ENCODE assay signal across 13 mouse cellular contexts in genomic region chr14:20698515-20698914, GRCm38 (mm10). TPM values are rescaled to one million over a fixed set of nuclear protein-coding genes. Genes with fewer than 3 reads are reported as not detected.
DNase-seq lines count a peak whose midpoint lies in the region; ATAC-seq and TF ChIP-seq lines count a peak whose summit lies in the region.
"Had no signal": no experiment of that assay in that cellular context is flagged by ENCODE, and none has a peak within 500 bp of the region (broad histone marks: within the 10 kb centered on the region; RNA-seq: fewer than 3 reads in every experiment).

No protein-coding gene starts in this region.

- no peak for ATAC-seq in forebrain, embryonic 13.5 days
- no peak for ATAC-seq in liver, embryonic 11.5 days (replicated peaks; ENCODE audit: low FRiP score)
- ATAC-seq in liver, postnatal 0 days = no peak
- ATAC-seq in forebrain, embryonic 16.5 days = no peak
- no peak for ATAC-seq in midbrain, embryonic 16.5 days

- H3K4me2 ChIP-seq in forebrain, embryonic 13.5 days = peak overlapping the region; percentile 70
- peak overlapping the region; percentile 16; the same call in 1 of the 2 replicates for H3K4me2 ChIP-seq in liver, embryonic 11.5 days
- no peak overlapping the region for H3K4me2 ChIP-seq in liver, postnatal 0 days (ENCODE audit: low read depth, low read length)
- peak overlapping the region; percentile 81; the same call in 1 of the 2 replicates for H3K4me2 ChIP-seq in forebrain, embryonic 16.5 days (ENCODE audit: low read length)
- peak overlapping the region; percentile 57 for H3K4me2 ChIP-seq in midbrain, embryonic 16.5 days (ENCODE audit: low read length)
- H3K4me2 ChIP-seq: heart, embryonic 11.5 days had no signal

- no peaks in the 10 kb centered on the region for H3K9me3 ChIP-seq in forebrain, embryonic 13.5 days (replicated peaks)
- H3K9me3 ChIP-seq in forebrain, embryonic 10.5 days = no peaks in the 10 kb centered on the region
- no peaks in the 10 kb centered on the region for H3K9me3 ChIP-seq in liver, embryonic 11.5 days (ENCODE audit: control insufficient read depth, low read length)
- no peaks in the 10 kb centered on the region for H3K9me3 ChIP-seq in liver, postnatal 0 days (ENCODE audit: low read length)
- no peaks in the 10 kb centered on the region for H3K9me3 ChIP-seq in forebrain, embryonic 16.5 days (ENCODE audit: control insufficient read depth, low read length)
- H3K9me3 ChIP-seq in midbrain, embryonic 16.5 days (replicated peaks; ENCODE audit: control insufficient read depth, low read length, poor library complexity, severe bottlenecking) = no peaks in the 10 kb centered on the region
- H3K9me3 ChIP-seq: G1E had no signal

- H3K27ac ChIP-seq in forebrain, embryonic 13.5 days = no peak overlapping the region
- H3K27ac ChIP-seq in forebrain, embryonic 10.5 days = no peak overlapping the region
- no peak overlapping the region for H3K27ac ChIP-seq in liver, embryonic 11.5 days (ENCODE audit: low read depth, low read length)
- H3K27ac ChIP-seq in liver, postnatal 0 days (ENCODE audit: low read depth) = no peak overlapping the region
- no peak overlapping the region for H3K27ac ChIP-seq in forebrain, embryonic 16.5 days (ENCODE audit: low read length)
- H3K27ac ChIP-seq in midbrain, embryonic 16.5 days (ENCODE audit: low read length) = no peak overlapping the region

- 89% methylated on average over 2 of the region's 2 CpGs for WGBS in forebrain, embryonic 13.5 days
- WGBS in forebrain, embryonic 10.5 days = 94% methylated on average over 2 of the region's 2 CpGs
- WGBS in liver, embryonic 11.5 days = 60% methylated on average over 2 of the region's 2 CpGs
- WGBS in liver, postnatal 0 days (ENCODE audit: insufficient replicate concordance) = 51% methylated on average over 2 of the region's 2 CpGs
- 84% methylated on average over 2 of the region's 2 CpGs for WGBS in forebrain, embryonic 16.5 days
- WGBS in midbrain, embryonic 16.5 days = 93% methylated on average over 2 of the region's 2 CpGs

- H3K4me1 ChIP-seq in forebrain, embryonic 13.5 days = peaks cover 71% of the 10 kb centered on the region
- peaks cover 70% of the 10 kb centered on the region for H3K4me1 ChIP-seq in forebrain, embryonic 10.5 days
- H3K4me1 ChIP-seq in liver, embryonic 11.5 days (replicated peaks; ENCODE audit: control insufficient read depth, insufficient read depth, low read length) = peaks cover 61% of the 10 kb centered on the region
- H3K4me1 ChIP-seq in liver, postnatal 0 days (ENCODE audit: insufficient read depth) = peaks cover 39% of the 10 kb centered on the region
- peaks cover 66% of the 10 kb centered on the region for H3K4me1 ChIP-seq in forebrain, embryonic 16.5 days (replicated peaks; ENCODE audit: control insufficient read depth, insufficient read depth, low read length)
- H3K4me1 ChIP-seq in midbrain, embryonic 16.5 days (ENCODE audit: control insufficient read depth, insufficient read depth, low read length) = peaks cover 64% of the 10 kb centered on the region

- H3K27me3 ChIP-seq in forebrain, embryonic 13.5 days = no peaks in the 10 kb centered on the region
- H3K27me3 ChIP-seq in forebrain, embryonic 10.5 days (ENCODE audit: poor library complexity, severe bottlenecking) = no peaks in the 10 kb centered on the region
- H3K27me3 ChIP-seq in liver, embryonic 11.5 days (replicated peaks; ENCODE audit: control insufficient read depth, insufficient read depth, low read length) = no peaks in the 10 kb centered on the region
- no peaks in the 10 kb centered on the region for H3K27me3 ChIP-seq in liver, postnatal 0 days (ENCODE audit: insufficient read depth, low read length)
- no peaks in the 10 kb centered on the region for H3K27me3 ChIP-seq in forebrain, embryonic 16.5 days (replicated peaks; ENCODE audit: control insufficient read depth, insufficient read depth, low read length)
- no peaks in the 10 kb centered on the region for H3K27me3 ChIP-seq in midbrain, embryonic 16.5 days (ENCODE audit: control insufficient read depth, insufficient read depth, low read depth, low read length)

- TF ChIP-seq EP300 in liver, postnatal 0 days (IDR thresholded peaks at IDR 0.05; ENCODE audit: low read depth) = no peak

- H3K36me3 ChIP-seq in forebrain, embryonic 13.5 days (ENCODE audit: poor library complexity, severe bottlenecking) = peaks cover 26% of the 10 kb centered on the region
- peaks cover 38% of the 10 kb centered on the region for H3K36me3 ChIP-seq in forebrain, embryonic 10.5 days (replicated peaks)
- H3K36me3 ChIP-seq in liver, embryonic 11.5 days (ENCODE audit: control insufficient read depth, insufficient read depth, low read length) = peaks cover 12% of the 10 kb centered on the region; the same call in 1 of the 2 replicates
- peaks cover 15% of the 10 kb centered on the region for H3K36me3 ChIP-seq in liver, postnatal 0 days (replicated peaks; ENCODE audit: insufficient read depth, low read length)
- H3K36me3 ChIP-seq in forebrain, embryonic 16.5 days (ENCODE audit: control insufficient read depth, insufficient read depth) = peaks cover 4% of the 10 kb centered on the region
- peaks cover 5% of the 10 kb centered on the region; the same call in 1 of the 2 replicates for H3K36me3 ChIP-seq in midbrain, embryonic 16.5 days (ENCODE audit: control insufficient read depth, insufficient read depth, low read length)

- DNase-seq in forebrain, embryonic 10.5 days (ENCODE audit: extremely low spot score, low spot score) = no peak
- no peak for DNase-seq in liver, embryonic 11.5 days (ENCODE audit: low spot score)
- DNase-seq in liver, postnatal 0 days = no peak
- no peak for DNase-seq in ovary, postnatal 14 days (ENCODE audit: low spot score)
- no peak for DNase-seq in testis, postnatal 14 days (ENCODE audit: low spot score)
- DNase-seq: cerebellum, postnatal 10 days; kidney, postnatal 36 days; lung, adult 18-20 months had no signal

- H3K9ac ChIP-seq in forebrain, embryonic 13.5 days = no peak overlapping the region
- no peak overlapping the region for H3K9ac ChIP-seq in liver, embryonic 11.5 days (ENCODE audit: low read depth, low read length)
- no peak overlapping the region for H3K9ac ChIP-seq in liver, postnatal 0 days (replicated peaks)
- H3K9ac ChIP-seq in forebrain, embryonic 16.5 days (replicated peaks; ENCODE audit: low read depth, low read length) = no peak overlapping the region; the same call in 1 of the 2 replicates
- H3K9ac ChIP-seq in midbrain, embryonic 16.5 days (ENCODE audit: low read depth, low read length) = no peak overlapping the region

- no peak overlapping the region for H3K4me3 ChIP-seq in forebrain, embryonic 13.5 days
- H3K4me3 ChIP-seq in forebrain, embryonic 10.5 days = no peak overlapping the region
- no peak overlapping the region for H3K4me3 ChIP-seq in liver, embryonic 11.5 days (ENCODE audit: low read depth, low read length)
- H3K4me3 ChIP-seq in liver, postnatal 0 days (ENCODE audit: low read depth, low read length) = no peak overlapping the region
- H3K4me3 ChIP-seq in forebrain, embryonic 16.5 days (replicated peaks; ENCODE audit: low read length) = no peak overlapping the region
- H3K4me3 ChIP-seq in midbrain, embryonic 16.5 days (ENCODE audit: low read depth, low read length) = no peak overlapping the region

- no peak for TF ChIP-seq CTCF in liver, postnatal 0 days (IDR thresholded peaks at IDR 0.05; ENCODE audit: low read depth)

RNA-seq across cellular contexts. Expression of gene Fut11, which starts 3.7 kb away (rescaled TPM):
- 18.9 and 19.9 TPM in 2 replicates for polyA plus RNA-seq in forebrain, embryonic 13.5 days (2015; fragmentation: Nextera tagmentation; extraction: Ambion mirVana)
- polyA plus RNA-seq in forebrain, embryonic 10.5 days (2016; fragmentation: Nextera tagmentation; extraction: Ambion mirVana) = 15.7 and 16.0 TPM in 2 replicates
- 14.2 and 14.9 TPM in 2 replicates for polyA plus RNA-seq in liver, embryonic 11.5 days (2014; fragmentation: Nextera tagmentation; extraction: Ambion mirVana)
- polyA plus RNA-seq in liver, postnatal 0 days (2015; fragmentation: Nextera tagmentation; extraction: Ambion mirVana) = 4.4 and 5.1 TPM in 2 replicates
- polyA plus RNA-seq in forebrain, embryonic 16.5 days (2015; fragmentation: Nextera tagmentation; extraction: Ambion mirVana) = 21.6 and 23.3 TPM in 2 replicates
- 25.5 and 27.2 TPM in 2 replicates for polyA plus RNA-seq in midbrain, embryonic 16.5 days (2015; fragmentation: Nextera tagmentation; extraction: Ambion mirVana)

RNA-seq across cellular contexts. Expression of gene Chchd1, which starts 4.3 kb away (rescaled TPM):
- 235 and 281 TPM in 2 replicates for polyA plus RNA-seq in forebrain, embryonic 13.5 days (2015; fragmentation: Nextera tagmentation; extraction: Ambion mirVana)
- polyA plus RNA-seq in forebrain, embryonic 10.5 days (2016; fragmentation: Nextera tagmentation; extraction: Ambion mirVana) = 252 and 261 TPM in 2 replicates
- polyA plus RNA-seq in liver, embryonic 11.5 days (2014; fragmentation: Nextera tagmentation; extraction: Ambion mirVana) = 247 and 250 TPM in 2 replicates
- polyA plus RNA-seq in liver, postnatal 0 days (2015; fragmentation: Nextera tagmentation; extraction: Ambion mirVana) = 88.5 and 91.7 TPM in 2 replicates
- 175 and 187 TPM in 2 replicates for polyA plus RNA-seq in forebrain, embryonic 16.5 days (2015; fragmentation: Nextera tagmentation; extraction: Ambion mirVana)
- polyA plus RNA-seq in midbrain, embryonic 16.5 days (2015; fragmentation: Nextera tagmentation; extraction: Ambion mirVana) = 166 and 171 TPM in 2 replicates

RNA-seq across cellular contexts. Expression of gene Zswim8, which starts 8.8 kb away (rescaled TPM):
- polyA plus RNA-seq in forebrain, embryonic 13.5 days (2015; fragmentation: Nextera tagmentation; extraction: Ambion mirVana) = 40.8 and 44.2 TPM in 2 replicates
- polyA plus RNA-seq in forebrain, embryonic 10.5 days (2016; fragmentation: Nextera tagmentation; extraction: Ambion mirVana) = 28.9 and 29.0 TPM in 2 replicates
- polyA plus RNA-seq in liver, embryonic 11.5 days (2014; fragmentation: Nextera tagmentation; extraction: Ambion mirVana) = 12.0 and 17.2 TPM in 2 replicates
- polyA plus RNA-seq in liver, postnatal 0 days (2015; fragmentation: Nextera tagmentation; extraction: Ambion mirVana) = 5.3 and 6.4 TPM in 2 replicates
- 44.4 and 55.9 TPM in 2 replicates for polyA plus RNA-seq in forebrain, embryonic 16.5 days (2015; fragmentation: Nextera tagmentation; extraction: Ambion mirVana)
- 44.9 and 50.3 TPM in 2 replicates for polyA plus RNA-seq in midbrain, embryonic 16.5 days (2015; fragmentation: Nextera tagmentation; extraction: Ambion mirVana)

RNA-seq across cellular contexts. Expression of gene Sec24c, which starts 24.4 kb away (rescaled TPM):
- polyA plus RNA-seq in forebrain, embryonic 13.5 days (2015; fragmentation: Nextera tagmentation; extraction: Ambion mirVana) = 75.9 and 84.7 TPM in 2 replicates
- 101 and 105 TPM in 2 replicates for polyA plus RNA-seq in forebrain, embryonic 10.5 days (2016; fragmentation: Nextera tagmentation; extraction: Ambion mirVana)
- polyA plus RNA-seq in liver, embryonic 11.5 days (2014; fragmentation: Nextera tagmentation; extraction: Ambion mirVana) = 85.5 and 99.0 TPM in 2 replicates
- 30.8 and 31.3 TPM in 2 replicates for polyA plus RNA-seq in liver, postnatal 0 days (2015; fragmentation: Nextera tagmentation; extraction: Ambion mirVana)
- polyA plus RNA-seq in forebrain, embryonic 16.5 days (2015; fragmentation: Nextera tagmentation; extraction: Ambion mirVana) = 96.8 and 101 TPM in 2 replicates
- 89.9 and 92.9 TPM in 2 replicates for polyA plus RNA-seq in midbrain, embryonic 16.5 days (2015; fragmentation: Nextera tagmentation; extraction: Ambion mirVana)

RNA-seq across cellular contexts. Expression of gene Synpo2l, which starts 30.4 kb away (rescaled TPM):
- polyA plus RNA-seq in forebrain, embryonic 13.5 days (2015; fragmentation: Nextera tagmentation; extraction: Ambion mirVana) = 0.13 and 0.14 TPM in 2 replicates
- 0.22 and 0.25 TPM in 2 replicates for polyA plus RNA-seq in forebrain, embryonic 10.5 days (2016; fragmentation: Nextera tagmentation; extraction: Ambion mirVana)
- polyA plus RNA-seq in liver, embryonic 11.5 days (2014; fragmentation: Nextera tagmentation; extraction: Ambion mirVana) = 0.68 and 1.5 TPM in 2 replicates
- polyA plus RNA-seq in liver, postnatal 0 days (2015; fragmentation: Nextera tagmentation; extraction: Ambion mirVana) = 0.05 and 0.38 TPM in 2 replicates
- polyA plus RNA-seq in forebrain, embryonic 16.5 days (2015; fragmentation: Nextera tagmentation; extraction: Ambion mirVana) = 0.12 and 0.14 TPM in 2 replicates
- polyA plus RNA-seq in midbrain, embryonic 16.5 days (2015; fragmentation: Nextera tagmentation; extraction: Ambion mirVana) = 0.16 and 0.24 TPM in 2 replicates
